Mouse (Mus musculus) E14TG2a.4 (cell line): ENCODE data around the gene Iqgap2.

Source experiments
- H3K27me3 ChIP-seq: 2 replicates; pipeline ENCODE4 v1.6.1; 2014; ENCODE audit warnings: low read length, control low read depth; ENCODE audit not compliant: insufficient read depth
- H3K36me3 ChIP-seq: 2 replicates; pipeline ENCODE4 v1.6.1; 2014; ENCODE audit warnings: low read length, control low read depth; ENCODE audit not compliant: insufficient read depth
- H3K4me1 ChIP-seq: replicated peaks from 2 replicates; pipeline ENCODE4 v1.6.1; 2014; ENCODE audit warnings: low read depth, low read length, control low read depth
- H3K4me3 ChIP-seq: replicated peaks from 2 replicates; pipeline ENCODE4 v1.5.1; 2014; ENCODE audit warnings: mild to moderate bottlenecking, low read length
- H3K9me3 ChIP-seq: 2 replicates; pipeline ENCODE4 v1.6.1; 2014; ENCODE audit warnings: low read length, control low read depth
- CTCF ChIP-seq: conservative IDR thresholded peaks from 2 replicates; pipeline ENCODE4 v1.5.1; 2014; ENCODE audit warnings: low read length
- NANOG ChIP-seq: IDR thresholded peaks from 2 replicates; pipeline ENCODE4 v1.6.1; 2014; ENCODE audit warnings: borderline replicate concordance, low read length, mixed read lengths
- POU5F1 ChIP-seq: IDR thresholded peaks from 2 replicates; pipeline ENCODE4 v1.6.1; 2014; ENCODE audit warnings: low read length, borderline replicate concordance

Iqgap2 gene

GRCm38 (mm10) chr13:95637737-95638136 is 254.0 kb downstream of the Iqgap2 start:
- H3K9me3 ChIP-seq, result no peaks in the 10 kb centered on the region
- H3K36me3 ChIP-seq, result no peaks in the 10 kb centered on the region
- no peak for TF ChIP-seq POU5F1
- no peak for TF ChIP-seq CTCF
- no peak for TF ChIP-seq NANOG
- H3K4me3 ChIP-seq, result no peak overlapping the region
- H3K4me1 ChIP-seq, result no peaks in the 10 kb centered on the region
- H3K27me3 ChIP-seq, result no peaks in the 10 kb centered on the region

- H3K36me3 ChIP-seq, result no peaks in the 10 kb centered on the region
- H3K4me3 ChIP-seq, result no peak overlapping the region
- no peaks in the 10 kb centered on the region for H3K9me3 ChIP-seq
- H3K27me3 ChIP-seq, result no peaks in the 10 kb centered on the region
- TF ChIP-seq POU5F1 (no peak), CTCF (no peak), NANOG (no peak)
- no peaks in the 10 kb centered on the region for H3K4me1 ChIP-seq
These were observed 256.4 kb downstream of the Iqgap2 start for GRCm38 (mm10) chr13:95635301-95635700.

GRCm38 (mm10) chr13:95634451-95634850 is 257.3 kb downstream of the Iqgap2 start:
- no peaks in the 10 kb centered on the region for H3K36me3 ChIP-seq
- H3K27me3 ChIP-seq, result no peaks in the 10 kb centered on the region
- no peak overlapping the region for H3K4me3 ChIP-seq
- peaks cover 7% of the 10 kb centered on the region for H3K4me1 ChIP-seq
- H3K9me3 ChIP-seq, result no peaks in the 10 kb centered on the region
- TF ChIP-seq NANOG, result no peak
- no peak for TF ChIP-seq CTCF
- TF ChIP-seq POU5F1, result no peak

- TF ChIP-seq NANOG (no peak), POU5F1 (no peak), CTCF (no peak)
- Histone ChIP-seq H3K9me3 (no peaks in the 10 kb centered on the region), H3K4me1 (peaks cover 11% of the 10 kb centered on the region), H3K36me3 (no peaks in the 10 kb centered on the region), H3K27me3 (no peaks in the 10 kb centered on the region), H3K4me3 (no peak overlapping the region)
These were observed 258.3 kb downstream of the Iqgap2 start for GRCm38 (mm10) chr13:95633384-95633783.

- Histone ChIP-seq H3K27me3 (no peaks in the 10 kb centered on the region), H3K4me3 (no peak overlapping the region), H3K4me1 (peaks cover 11% of the 10 kb centered on the region), H3K36me3 (no peaks in the 10 kb centered on the region), H3K9me3 (no peaks in the 10 kb centered on the region)
- TF ChIP-seq CTCF (no peak), POU5F1 (no peak), NANOG (no peak)
These were observed 259.6 kb downstream of the Iqgap2 start for GRCm38 (mm10) chr13:95632144-95632543.

GRCm38 (mm10) chr13:95630747-95631146 is 261.0 kb downstream of the Iqgap2 start:
- Histone ChIP-seq H3K9me3 (no peaks in the 10 kb centered on the region), H3K27me3 (no peaks in the 10 kb centered on the region), H3K4me1 (peaks cover 19% of the 10 kb centered on the region), H3K36me3 (no peaks in the 10 kb centered on the region), H3K4me3 (no peak overlapping the region)
- TF ChIP-seq CTCF, result no peak
- no peak for TF ChIP-seq POU5F1
- TF ChIP-seq NANOG, result no peak

- Histone ChIP-seq H3K27me3 (no peaks in the 10 kb centered on the region), H3K36me3 (no peaks in the 10 kb centered on the region), H3K4me3 (no peak overlapping the region), H3K9me3 (no peaks in the 10 kb centered on the region), H3K4me1 (peaks cover 19% of the 10 kb centered on the region)
- TF ChIP-seq POU5F1 (no peak), CTCF (no peak), NANOG (no peak)
These were observed 262.0 kb downstream of the Iqgap2 start for GRCm38 (mm10) chr13:95629751-95630150.

GRCm38 (mm10) chr13:95626696-95627095 is 265.0 kb downstream of the Iqgap2 start:
- Histone ChIP-seq H3K27me3 (no peaks in the 10 kb centered on the region; the same call in 1 of the 2 replicates), H3K9me3 (no peaks in the 10 kb centered on the region), H3K4me1 (peaks cover 19% of the 10 kb centered on the region), H3K4me3 (no peak overlapping the region), H3K36me3 (no peaks in the 10 kb centered on the region)
- TF ChIP-seq POU5F1 (no peak), NANOG (no peak), CTCF (no peak)

- no peaks in the 10 kb centered on the region for H3K36me3 ChIP-seq
These were observed 268.7 kb downstream of the Iqgap2 start for GRCm38 (mm10) chr13:95623042-95623441.

More at GRCm38 (mm10) chr13:95623042-95623441, 268.7 kb downstream of the Iqgap2 start:
- Histone ChIP-seq H3K4me3 (no peak overlapping the region), H3K4me1 (peaks cover 17% of the 10 kb centered on the region), H3K9me3 (no peaks in the 10 kb centered on the region), H3K27me3 (peaks cover 4% of the 10 kb centered on the region; the same call in 1 of the 2 replicates)
- TF ChIP-seq NANOG (no peak), CTCF (no peak), POU5F1 (no peak)
